ENCODE assay signal across 18 mouse cellular contexts in the genomic region with DNA sequence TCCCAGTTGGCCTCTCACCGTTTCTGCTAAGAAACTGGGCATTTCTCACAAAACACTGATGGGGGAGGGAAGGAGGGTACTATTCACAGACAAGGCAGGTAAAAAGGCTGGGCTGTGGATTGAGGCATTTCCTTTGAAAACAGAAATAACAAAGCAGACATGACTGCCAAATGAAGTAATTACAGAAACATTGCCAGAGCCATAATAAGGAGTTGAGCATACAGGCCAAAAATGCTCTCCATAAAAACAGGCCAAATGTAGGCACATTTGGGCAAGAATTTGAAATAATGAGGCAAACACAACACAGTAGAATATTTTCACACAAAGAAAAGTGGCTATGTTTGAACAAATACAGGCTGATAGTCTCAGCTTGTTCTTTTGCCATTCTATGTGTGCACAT.
DNase-seq lines count a peak whose midpoint lies in the region; ATAC-seq and TF ChIP-seq lines count a peak whose summit lies in the region.
"Had no signal": no experiment of that assay in that cellular context is flagged by ENCODE, and none has a peak within 500 bp of the region (broad histone marks: within the 10 kb centered on the region; RNA-seq: fewer than 3 reads in every experiment).

No protein-coding gene starts in this region.

- H3K27ac ChIP-seq in forebrain, embryonic 15.5 days (replicated peaks), result peak overlapping the region; percentile 74
- no peak overlapping the region for H3K27ac ChIP-seq in forebrain, embryonic 13.5 days
- no peak overlapping the region for H3K27ac ChIP-seq in heart, embryonic 10.5 days
- H3K27ac ChIP-seq: heart, embryonic 13.5 days; hindbrain, embryonic 15.5 days had no signal

- 6% methylated on average over 1 of the region's 1 CpGs for WGBS in forebrain, embryonic 15.5 days
- 4% methylated on average over 1 of the region's 1 CpGs for WGBS in forebrain, embryonic 13.5 days
- 32% methylated on average over 1 of the region's 1 CpGs for WGBS in heart, embryonic 10.5 days

- no peaks in the 10 kb centered on the region for H3K9me3 ChIP-seq in forebrain, embryonic 15.5 days
- H3K9me3 ChIP-seq in forebrain, embryonic 13.5 days (replicated peaks), result no peaks in the 10 kb centered on the region
- no peaks in the 10 kb centered on the region for H3K9me3 ChIP-seq in heart, embryonic 10.5 days
- H3K9me3 ChIP-seq: heart, embryonic 13.5 days; hindbrain, embryonic 15.5 days had no signal

- H3K4me3 ChIP-seq in forebrain, embryonic 15.5 days, result no peak overlapping the region
- no peak overlapping the region for H3K4me3 ChIP-seq in forebrain, embryonic 13.5 days
- H3K4me3 ChIP-seq in heart, embryonic 10.5 days, result no peak overlapping the region
- H3K4me3 ChIP-seq: gastrocnemius, adult 2 months; heart, embryonic 13.5 days; hindbrain, embryonic 15.5 days had no signal

- no peak overlapping the region for H3K9ac ChIP-seq in forebrain, embryonic 15.5 days (replicated peaks)
- H3K9ac ChIP-seq in forebrain, embryonic 13.5 days, result no peak overlapping the region
- H3K9ac ChIP-seq: heart, embryonic 13.5 days; hindbrain, embryonic 15.5 days had no signal

- no peak for TF ChIP-seq POLR2A in brain, embryonic 14.5 days (IDR thresholded peaks at IDR 0.05; ENCODE audit: borderline replicate concordance, extremely low read depth, insufficient read depth, insufficient read length, poor library complexity, severe bottlenecking)

- peak; percentile 16 for DNase-seq in layer of hippocampus, adult 9-11 months
- DNase-seq in layer of hippocampus, postnatal 36 days, result no peak
- DNase-seq in brain, embryonic 14.5 days (ENCODE audit: low read depth), result peak; percentile 59
- DNase-seq in ovary, postnatal 14 days (ENCODE audit: low spot score), result no peak
- no peak for DNase-seq in heart, embryonic 10.5 days (ENCODE audit: low spot score)
- DNase-seq: adrenal gland, adult 2 months; adrenal gland, postnatal 36 days; cerebellum, adult 11-12 months; cerebellum, adult 9-10 months; gastrocnemius, adult 2 months; gastrocnemius, postnatal 25 days; heart, postnatal 36 days had no signal

- no peak for TF ChIP-seq CTCF in brain, embryonic 14.5 days (IDR thresholded peaks at IDR 0.05; ENCODE audit: borderline replicate concordance, extremely low read depth, insufficient read depth, insufficient read length)

- no peaks in the 10 kb centered on the region for H3K27me3 ChIP-seq in forebrain, embryonic 15.5 days
- H3K27me3 ChIP-seq in forebrain, embryonic 13.5 days, result no peaks in the 10 kb centered on the region
- no peaks in the 10 kb centered on the region for H3K27me3 ChIP-seq in heart, embryonic 10.5 days (ENCODE audit: insufficient read depth, poor library complexity, severe bottlenecking)
- H3K27me3 ChIP-seq: CH12.LX; heart, embryonic 13.5 days; hindbrain, embryonic 15.5 days had no signal

- H3K4me1 ChIP-seq in forebrain, embryonic 15.5 days, result peaks cover 23% of the 10 kb centered on the region
- H3K4me1 ChIP-seq in forebrain, embryonic 13.5 days, result peaks cover 29% of the 10 kb centered on the region
- peaks cover 13% of the 10 kb centered on the region; the same call in 1 of the 2 replicates for H3K4me1 ChIP-seq in heart, embryonic 10.5 days

- H3K36me3 ChIP-seq in forebrain, embryonic 15.5 days, result no peaks in the 10 kb centered on the region
- no peaks in the 10 kb centered on the region for H3K36me3 ChIP-seq in forebrain, embryonic 13.5 days (ENCODE audit: poor library complexity, severe bottlenecking)
- no peaks in the 10 kb centered on the region for H3K36me3 ChIP-seq in heart, embryonic 10.5 days
- H3K36me3 ChIP-seq: heart, embryonic 13.5 days; hindbrain, embryonic 15.5 days had no signal

- ATAC-seq in forebrain, embryonic 15.5 days (replicated peaks), result 0 out of 2 replicates have a peak, but pooled peaks have one; percentile 4
- no peak for ATAC-seq in forebrain, embryonic 13.5 days
- ATAC-seq: intestine, embryonic 16.5 days had no signal

- no peak overlapping the region for H3K4me2 ChIP-seq in forebrain, embryonic 15.5 days (replicated peaks)
- H3K4me2 ChIP-seq in forebrain, embryonic 13.5 days, result no peak overlapping the region
- H3K4me2 ChIP-seq: heart, embryonic 13.5 days; hindbrain, embryonic 15.5 days had no signal

Comparison
In these comparisons a context has a peak if more than half of its experiments do, and no peak if none do; other contexts are left out.
1. DNase-seq: peak in layer of hippocampus, adult 9-11 months (single experiment) and brain, embryonic 14.5 days (single experiment); none in layer of hippocampus, postnatal 36 days (0 of 2), ovary, postnatal 14 days (single experiment) and heart, embryonic 10.5 days (single experiment).